Comparison of ENCODE assay signal across 10 mouse cellular contexts in the genomic region with DNA sequence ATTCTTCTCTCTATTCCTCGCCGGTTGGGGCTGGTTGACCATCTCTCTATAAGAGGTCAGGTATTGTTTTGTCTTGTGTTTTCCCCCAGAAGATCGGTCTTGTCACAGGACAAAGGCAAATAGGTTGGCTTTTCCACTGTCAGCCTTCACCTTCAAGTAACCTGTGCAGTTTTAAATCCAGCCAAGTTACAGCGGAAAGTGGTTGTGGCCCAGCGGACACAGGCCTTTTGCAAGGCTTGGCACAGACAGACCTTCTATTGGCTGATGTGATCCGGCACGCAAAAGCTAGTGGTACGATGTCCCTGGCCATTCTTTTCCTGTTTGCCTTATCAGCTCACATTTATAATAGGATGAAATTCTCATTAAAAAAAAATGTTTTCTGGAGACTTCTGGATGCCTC. TPM values are rescaled to one million over a fixed set of nuclear protein-coding genes. Genes with fewer than 3 reads are reported as not detected.
DNase-seq lines count a peak whose midpoint lies in the region; ATAC-seq and TF ChIP-seq lines count a peak whose summit lies in the region.
"Had no signal": no experiment of that assay in that cellular context is flagged by ENCODE, and none has a peak within 500 bp of the region (broad histone marks: within the 10 kb centered on the region; RNA-seq: fewer than 3 reads in every experiment).

No protein-coding gene starts in this region.

- no peak for TF ChIP-seq CTCF in lung, adult 2 months (IDR thresholded peaks at IDR 0.05; ENCODE audit: insufficient read depth, low read length)
- TF ChIP-seq CTCF in small intestine, adult 2 months (IDR thresholded peaks at IDR 0.05; ENCODE audit: extremely low read depth, insufficient read length, insufficient replicate concordance, low read depth, low read length), result no peak

- peak overlapping the region; percentile 45; the same call in 1 of the 2 replicates for H3K9ac ChIP-seq in heart, embryonic 14.5 days (ENCODE audit: low read length)
- H3K9ac ChIP-seq in lung, embryonic 15.5 days, result no peak overlapping the region
- H3K9ac ChIP-seq in intestine, embryonic 15.5 days, result no peak overlapping the region

- H3K4me2 ChIP-seq in heart, embryonic 14.5 days (ENCODE audit: low read length), result peak overlapping the region; percentile 75
- H3K4me2 ChIP-seq in lung, embryonic 15.5 days, result 0 out of 2 replicates have a peak overlapping the region, but pooled peaks have one; percentile 68
- peak overlapping the region; percentile 58; the same call in 1 of the 2 replicates for H3K4me2 ChIP-seq in intestine, embryonic 15.5 days (replicated peaks)

- peak overlapping the region in 1 of 2 experiments; percentile 81; a peak in 2 of 4 replicates for H3K4me3 ChIP-seq in heart, embryonic 14.5 days (ENCODE audit: control insufficient read depth in 1 of 2, insufficient read depth in 1 of 2, low read depth in 1 of 2, low read length in 2 of 2)
- no peak overlapping the region for H3K4me3 ChIP-seq in lung, embryonic 15.5 days
- H3K4me3 ChIP-seq in lung, adult 2 months (replicated peaks; ENCODE audit: extremely low read depth, low read depth, low read length), result no peak overlapping the region
- H3K4me3 ChIP-seq in intestine, embryonic 15.5 days (replicated peaks), result no peak overlapping the region
- H3K4me3 ChIP-seq in small intestine, adult 2 months (ENCODE audit: low read depth, low read length), result no peak overlapping the region

- no peaks in the 10 kb centered on the region for H3K9me3 ChIP-seq in heart, embryonic 14.5 days (ENCODE audit: control insufficient read depth, low read length)
- H3K9me3 ChIP-seq in lung, embryonic 15.5 days, result no peaks in the 10 kb centered on the region
- no peaks in the 10 kb centered on the region for H3K9me3 ChIP-seq in intestine, embryonic 15.5 days
- H3K9me3 ChIP-seq: midbrain, embryonic 10.5 days had no signal

- H3K27ac ChIP-seq in heart, embryonic 14.5 days (replicated peaks in 1 of 2; ENCODE audit: control insufficient read depth in 1 of 2, insufficient read depth in 1 of 2, low read depth in 2 of 2, low read length in 2 of 2), result 0 out of 4 replicates have a peak overlapping the region, but pooled peaks of 1 of the 2 experiments have one; percentile 25
- no peak overlapping the region for H3K27ac ChIP-seq in lung, embryonic 15.5 days
- H3K27ac ChIP-seq in intestine, embryonic 15.5 days, result no peak overlapping the region
- H3K27ac ChIP-seq in small intestine, adult 2 months (ENCODE audit: insufficient read depth, low read depth, low read length), result peak overlapping the region; percentile 32; the same call in 1 of the 2 replicates

- WGBS in heart, embryonic 14.5 days, result 57% methylated on average over 8 of the region's 8 CpGs
- 61% methylated on average over 8 of the region's 8 CpGs for WGBS in lung, embryonic 15.5 days
- WGBS in lung, adult 2 months, result 49% methylated on average over 8 of the region's 8 CpGs
- WGBS in intestine, embryonic 15.5 days, result 66% methylated on average over 8 of the region's 8 CpGs
- 61% methylated on average over 8 of the region's 8 CpGs for WGBS in small intestine, adult 2 months

- no peak for DNase-seq in heart, postnatal 4 days
- no peak for DNase-seq in lung, adult 2 months
- DNase-seq in retina, embryonic 14.5 days (ENCODE audit: low spot score), result no peak
- no peak for DNase-seq in retina, postnatal 1 day
- DNase-seq: cerebellum, adult 11 months had no signal

- H3K36me3 ChIP-seq in heart, embryonic 14.5 days (ENCODE audit: control insufficient read depth, insufficient read depth, low read length), result no peaks in the 10 kb centered on the region
- H3K36me3 ChIP-seq in lung, embryonic 15.5 days, result no peaks in the 10 kb centered on the region
- no peaks in the 10 kb centered on the region for H3K36me3 ChIP-seq in intestine, embryonic 15.5 days
- H3K36me3 ChIP-seq in small intestine, adult 2 months (ENCODE audit: control insufficient read depth, insufficient read depth, low read length), result no peaks in the 10 kb centered on the region

- H3K4me1 ChIP-seq in heart, embryonic 14.5 days (ENCODE audit: control insufficient read depth in 2 of 2, insufficient read depth in 2 of 2, low read length in 2 of 2), result peaks cover 38 to 62% of the 10 kb centered on the region in 2 experiments
- H3K4me1 ChIP-seq in lung, embryonic 15.5 days, result peaks cover 65% of the 10 kb centered on the region
- H3K4me1 ChIP-seq in lung, adult 2 months (ENCODE audit: control insufficient read depth, insufficient read depth, low read length), result peaks cover 26% of the 10 kb centered on the region
- H3K4me1 ChIP-seq in intestine, embryonic 15.5 days (replicated peaks), result peaks cover 37% of the 10 kb centered on the region
- peaks cover 13% of the 10 kb centered on the region; the same call in 1 of the 2 replicates for H3K4me1 ChIP-seq in small intestine, adult 2 months (ENCODE audit: control insufficient read depth, insufficient read depth, insufficient read length, low read length)

- no peaks in the 10 kb centered on the region for H3K27me3 ChIP-seq in heart, embryonic 14.5 days (ENCODE audit: control insufficient read depth, insufficient read depth, low read length)
- no peaks in the 10 kb centered on the region for H3K27me3 ChIP-seq in lung, embryonic 15.5 days
- H3K27me3 ChIP-seq in intestine, embryonic 15.5 days (replicated peaks), result no peaks in the 10 kb centered on the region
- no peaks in the 10 kb centered on the region for H3K27me3 ChIP-seq in small intestine, adult 2 months (ENCODE audit: control insufficient read depth, insufficient read depth, low read length)

- no peak for ATAC-seq in heart, embryonic 14.5 days (ENCODE audit: insufficient number of reproducible peaks, insufficient read depth, low FRiP score, low read depth)
- ATAC-seq in lung, embryonic 15.5 days (ENCODE audit: borderline replicate concordance, extremely low read depth, low FRiP score, low TSS enrichment), result no peak
- no peak for ATAC-seq in intestine, embryonic 15.5 days

- no peak for TF ChIP-seq POLR2A in lung, adult 2 months (IDR thresholded peaks at IDR 0.05; ENCODE audit: borderline replicate concordance, extremely low read depth, low read depth, low read length)
- TF ChIP-seq POLR2A in small intestine, adult 2 months (IDR thresholded peaks at IDR 0.05; ENCODE audit: low read depth, low read length), result no peak

RNA-seq across cellular contexts. Expression of a gene that starts 3.9 kb away (rescaled TPM):
- 13.0 and 14.5 TPM in 2 replicates for polyA plus RNA-seq in heart, embryonic 14.5 days (2014; fragmentation: Nextera tagmentation; extraction: Ambion mirVana)
- 10 to 100 TPM; 28.9 to 32.0 TPM for total RNA-seq in heart, postnatal 4 days (2021)
- polyA plus RNA-seq in lung, embryonic 15.5 days (2015; fragmentation: Nextera tagmentation; extraction: Ambion mirVana), result 14.5 and 14.7 TPM in 2 replicates
- polyA plus RNA-seq in lung, adult 2 months (2012; rRNA removed), result 20.9 and 25.9 TPM in 2 replicates
- polyA plus RNA-seq in intestine, embryonic 15.5 days (2015; fragmentation: Nextera tagmentation; extraction: Ambion mirVana), result 12.5 and 12.9 TPM in 2 replicates
- polyA plus RNA-seq in small intestine, adult 2 months (2012; rRNA removed), result 11.0 and 16.2 TPM in 2 replicates
